Mouse (Mus musculus) liver, embryonic 12.5 days (tissue): ENCODE results near the gene Unc13a. TPM values are rescaled to one million over a fixed set of nuclear protein-coding genes. Genes with fewer than 3 reads are reported as not detected.

Experiments used
- ATAC-seq: fragments of 200-750 bp; cut with Nextera tagmentation; 2 replicates; pipeline ENCODE4 v1.8.0; 2017; ENCODE audit warnings: moderate number of reproducible peaks, mild to moderate bottlenecking, moderate library complexity
- H3K27ac ChIP-seq: fragments of 300-500 bp; sonication (generic); 2 replicates; pipeline ENCODE4 v1.5.1; 2016; ENCODE audit warnings: mild to moderate bottlenecking
- H3K27me3 ChIP-seq: fragments of 300-500 bp; sonication (generic); replicated peaks from 2 replicates; pipeline ENCODE4 v1.6.1; 2016; ENCODE audit warnings: mild to moderate bottlenecking, moderate library complexity
- H3K36me3 ChIP-seq: fragments of 300-500 bp; sonication (generic); 2 replicates; pipeline ENCODE4 v1.6.1; 2016; ENCODE audit warnings: mild to moderate bottlenecking, moderate library complexity
- H3K4me1 ChIP-seq: fragments of 300-500 bp; sonication (generic); 2 replicates; pipeline ENCODE4 v1.6.1; 2016
- H3K4me2 ChIP-seq: fragments of 300-500 bp; sonication (generic); 2 replicates; pipeline ENCODE4 v1.6.1; 2016; ENCODE audit warnings: mild to moderate bottlenecking, moderate library complexity
- H3K4me3 ChIP-seq: fragments of 300-500 bp; sonication (generic); 2 replicates; pipeline ENCODE4 v1.5.1; 2016; ENCODE audit warnings: mild to moderate bottlenecking, moderate library complexity
- H3K9ac ChIP-seq: fragments of 300-500 bp; sonication (generic); 2 replicates; pipeline ENCODE4 v1.6.1; 2016; ENCODE audit warnings: mild to moderate bottlenecking, moderate library complexity
- H3K9me3 ChIP-seq: fragments of 300-500 bp; sonication (generic); replicated peaks from 2 replicates; pipeline ENCODE4 v1.6.1; 2016; ENCODE audit warnings: mild to moderate bottlenecking, moderate library complexity
- WGBS: fragments of 180-500 bp; shearing (Covaris S2); methylation state at CpG from one replicate; pipeline ENCODE4 v1.1.7; 2016; ENCODE audit not compliant: insufficient replicate concordance; 5-methylcytosine and 5-hydroxymethylcytosine counted together
- polyA plus RNA-seq: library from polyadenylated mRNA; unstranded; fragments of >200 nt; fragmentation: Nextera tagmentation; extraction: Ambion mirVana; gene quantifications from 2 replicates; pipeline ENCODE4 v1.2.1, GENCODE M21; 2016

Gene Unc13a
- polyA plus RNA-seq, 1 experiment from 2014 or later = 0.31 TPM

- no peak overlapping the region for H3K4me3 ChIP-seq
- 20% methylated on average over 17 of the region's 17 CpGs for WGBS
- peaks cover 95% of the 10 kb centered on the region for H3K27me3 ChIP-seq
- no peak overlapping the region for H3K27ac ChIP-seq
- 0 out of 2 replicates have a peak overlapping the region, but pooled peaks have one; percentile 6 for H3K4me2 ChIP-seq
- H3K9ac ChIP-seq = no peak overlapping the region
- no peak for ATAC-seq
- no peaks in the 10 kb centered on the region for H3K36me3 ChIP-seq
- no peaks in the 10 kb centered on the region for H3K9me3 ChIP-seq
- peaks cover 28% of the 10 kb centered on the region for H3K4me1 ChIP-seq
Observed at GRCm38 (mm10) chr8:71658515-71659049, 13.0 kb downstream of the Unc13a start.

GRCm38 (mm10) chr8:71657816-71658215 is 13.7 kb downstream of the Unc13a start:
- Histone ChIP-seq H3K4me3 (no peak overlapping the region), H3K36me3 (no peaks in the 10 kb centered on the region), H3K4me2 (no peak overlapping the region), H3K9ac (no peak overlapping the region), H3K27ac (no peak overlapping the region), H3K27me3 (peaks cover 96% of the 10 kb centered on the region), H3K9me3 (no peaks in the 10 kb centered on the region), H3K4me1 (peaks cover 28% of the 10 kb centered on the region)
- 24% methylated on average over 9 of the region's 9 CpGs for WGBS
- ATAC-seq = no peak

GRCm38 (mm10) chr8:71654600-71654999 is 17.0 kb downstream of the Unc13a start:
- 4% methylated on average over 24 of the region's 24 CpGs for WGBS
- peaks cover 99% of the 10 kb centered on the region for H3K27me3 ChIP-seq
- ATAC-seq = peak; percentile 63

GRCm38 (mm10) chr8:71645510-71645909 is 26.0 kb downstream of the Unc13a start:
- 69% methylated on average over 9 of the region's 9 CpGs for WGBS

More at GRCm38 (mm10) chr8:71654600-71654999, 17.0 kb downstream of the Unc13a start:
- H3K36me3 ChIP-seq = no peaks in the 10 kb centered on the region
- H3K4me2 ChIP-seq = peak overlapping the region; percentile 49
- peaks cover 23% of the 10 kb centered on the region for H3K4me1 ChIP-seq
- H3K27ac ChIP-seq = no peak overlapping the region
- no peaks in the 10 kb centered on the region for H3K9me3 ChIP-seq
- H3K9ac ChIP-seq = no peak overlapping the region
- H3K4me3 ChIP-seq = no peak overlapping the region

GRCm38 (mm10) chr8:71639318-71639717 is 32.2 kb downstream of the Unc13a start:
- Histone ChIP-seq H3K27me3 (peaks cover 58% of the 10 kb centered on the region), H3K9ac (no peak overlapping the region), H3K36me3 (no peaks in the 10 kb centered on the region), H3K27ac (no peak overlapping the region), H3K9me3 (no peaks in the 10 kb centered on the region), H3K4me3 (no peak overlapping the region), H3K4me2 (no peak overlapping the region), H3K4me1 (peaks cover 11% of the 10 kb centered on the region)
- ATAC-seq = peak; percentile 15; the same call in 1 of the 2 replicates
- 41% methylated on average over 4 of the region's 4 CpGs for WGBS

More at GRCm38 (mm10) chr8:71645510-71645909, 26.0 kb downstream of the Unc13a start:
- Histone ChIP-seq H3K4me1 (no peaks in the 10 kb centered on the region), H3K9ac (no peak overlapping the region), H3K9me3 (no peaks in the 10 kb centered on the region), H3K27ac (no peak overlapping the region), H3K27me3 (peaks cover 33% of the 10 kb centered on the region), H3K4me3 (no peak overlapping the region), H3K36me3 (no peaks in the 10 kb centered on the region), H3K4me2 (no peak overlapping the region)
- ATAC-seq = no peak

- Histone ChIP-seq H3K4me1 (peaks cover 21% of the 10 kb centered on the region), H3K9me3 (no peaks in the 10 kb centered on the region), H3K27me3 (peaks cover 68% of the 10 kb centered on the region), H3K4me2 (no peak overlapping the region), H3K9ac (no peak overlapping the region), H3K36me3 (no peaks in the 10 kb centered on the region), H3K4me3 (no peak overlapping the region), H3K27ac (no peak overlapping the region)
- WGBS = 60% methylated on average over 6 of the region's 6 CpGs
- no peak for ATAC-seq
Observed at GRCm38 (mm10) chr8:71638321-71638720, 33.2 kb downstream of the Unc13a start.

- Histone ChIP-seq H3K9ac (no peak overlapping the region), H3K36me3 (no peaks in the 10 kb centered on the region), H3K4me1 (peaks cover 23% of the 10 kb centered on the region), H3K9me3 (no peaks in the 10 kb centered on the region), H3K27me3 (peaks cover 75% of the 10 kb centered on the region), H3K4me2 (no peak overlapping the region), H3K27ac (no peak overlapping the region), H3K4me3 (no peak overlapping the region)
- no peak for ATAC-seq
- 54% methylated on average over 8 of the region's 8 CpGs for WGBS
Observed at GRCm38 (mm10) chr8:71637149-71638095, 34.1 kb downstream of the Unc13a start.

GRCm38 (mm10) chr8:71633981-71634667 is 37.4 kb downstream of the Unc13a start:
- H3K27me3 ChIP-seq = peaks cover 92% of the 10 kb centered on the region
- no peak overlapping the region for H3K9ac ChIP-seq
- H3K4me3 ChIP-seq = no peak overlapping the region
- peak; percentile 52 for ATAC-seq
- H3K4me1 ChIP-seq = peaks cover 32% of the 10 kb centered on the region
- WGBS = 4% methylated on average over 26 of the region's 26 CpGs
- H3K9me3 ChIP-seq = no peaks in the 10 kb centered on the region
- H3K4me2 ChIP-seq = peak overlapping the region; percentile 50
- H3K36me3 ChIP-seq = no peaks in the 10 kb centered on the region
- no peak overlapping the region for H3K27ac ChIP-seq

- Histone ChIP-seq H3K9ac (0 out of 2 replicates have a peak overlapping the region, but pooled peaks have one; percentile 12), H3K27me3 (peaks cover 84% of the 10 kb centered on the region)
- 3% methylated on average over 19 of the region's 22 CpGs for WGBS
Observed at GRCm38 (mm10) chr8:71633164-71633563, 38.4 kb downstream of the Unc13a start.

GRCm38 (mm10) chr8:71631897-71632296 is 39.7 kb downstream of the Unc13a start:
- Histone ChIP-seq H3K36me3 (no peaks in the 10 kb centered on the region), H3K27ac (no peak overlapping the region), H3K27me3 (peaks cover 77% of the 10 kb centered on the region), H3K4me2 (no peak overlapping the region), H3K4me1 (peaks cover 51% of the 10 kb centered on the region), H3K9me3 (no peaks in the 10 kb centered on the region), H3K4me3 (no peak overlapping the region), H3K9ac (no peak overlapping the region)
- WGBS = 38% methylated on average over 2 of the region's 2 CpGs
- no peak for ATAC-seq

More at GRCm38 (mm10) chr8:71633164-71633563, 38.4 kb downstream of the Unc13a start:
- Histone ChIP-seq H3K36me3 (no peaks in the 10 kb centered on the region), H3K4me1 (peaks cover 38% of the 10 kb centered on the region), H3K4me2 (peak overlapping the region; percentile 50), H3K9me3 (no peaks in the 10 kb centered on the region), H3K27ac (no peak overlapping the region), H3K4me3 (peak overlapping the region; percentile 16; the same call in 1 of the 2 replicates)
- no peak for ATAC-seq

GRCm38 (mm10) chr8:71630761-71631160 is 40.8 kb downstream of the Unc13a start:
- no peak for ATAC-seq
- Histone ChIP-seq H3K27me3 (peaks cover 65% of the 10 kb centered on the region), H3K4me1 (peaks cover 52% of the 10 kb centered on the region)

More at GRCm38 (mm10) chr8:71630761-71631160, 40.8 kb downstream of the Unc13a start:
- Histone ChIP-seq H3K27ac (no peak overlapping the region), H3K36me3 (peaks cover 7% of the 10 kb centered on the region), H3K9me3 (no peaks in the 10 kb centered on the region), H3K9ac (no peak overlapping the region), H3K4me2 (no peak overlapping the region), H3K4me3 (no peak overlapping the region)
- WGBS = 76% methylated on average over 6 of the region's 6 CpGs
